Mouse (Mus musculus) heart, adult 2 months (tissue): ENCODE data around the gene Cacybp. TPM values are rescaled to one million over a fixed set of nuclear protein-coding genes. Genes with fewer than 3 reads are reported as not detected.
A peak's percentile ranks its signal among the peaks of the same experiment; 100 is the strongest.

Experiments used
- DNase-seq, 2 experiments: peaks; one replicate each; pipeline ENCODE4 v3.0.0; 2021
- H3K27ac ChIP-seq: fragments of 200-600 bp; 2 replicates; pipeline ENCODE4 v1.8.1; 2022
- H3K27me3 ChIP-seq: fragments of 200-500 bp; 2 replicates; pipeline ENCODE4 v1.6.1; 2012; ENCODE audit warnings: mild to moderate bottlenecking, low read length, inconsistent platforms, mixed read lengths; ENCODE audit not compliant: control insufficient read depth, insufficient read depth
- H3K36me3 ChIP-seq: fragments of 200-500 bp; 2 replicates; pipeline ENCODE4 v1.6.1; 2012; ENCODE audit warnings: low read length, inconsistent platforms; ENCODE audit not compliant: control insufficient read depth, insufficient read depth
- H3K4me1 ChIP-seq: fragments of 200-500 bp; 2 replicates; pipeline ENCODE4 v1.6.1; 2011; ENCODE audit warnings: low read length; ENCODE audit not compliant: control insufficient read depth, insufficient read depth
- H3K4me3 ChIP-seq: fragments of 200-600 bp; 2 replicates; pipeline ENCODE4 v1.8.1; 2022
- H3K79me2 ChIP-seq: fragments of 200-500 bp; replicated peaks from 2 replicates; pipeline ENCODE4 v1.6.1; 2012; ENCODE audit warnings: mild to moderate bottlenecking, inconsistent platforms, low read length, moderate library complexity, mixed read lengths; ENCODE audit not compliant: control insufficient read depth, insufficient read depth
- H3K9ac ChIP-seq: fragments of 200-500 bp; 2 replicates; pipeline ENCODE4 v1.6.1; 2012; ENCODE audit warnings: low read depth, mild to moderate bottlenecking, control low read depth, inconsistent platforms, low read length, mixed read lengths
- CTCF ChIP-seq: fragments of 200-600 bp; IDR thresholded peaks from 2 replicates; pipeline ENCODE4 v1.8.1; 2022; ENCODE audit warnings: antibody characterized with exemption, mild to moderate bottlenecking, moderate library complexity
- EP300 ChIP-seq: fragments of 200-500 bp; IDR thresholded peaks from 2 replicates; pipeline ENCODE4 v1.6.1; 2011; ENCODE audit warnings: low read depth, low read length, control low read depth; ENCODE audit not compliant: insufficient read depth
- POLR2A ChIP-seq: fragments of 200-500 bp; IDR thresholded peaks from 2 replicates; pipeline ENCODE4 v1.6.1; 2011; ENCODE audit warnings: mild to moderate bottlenecking, low read depth, low read length, control low read depth; ENCODE audit not compliant: insufficient read depth
- WGBS: fragments of 180-500 bp; shearing (Covaris S2); methylation state at CpG from one replicate; pipeline ENCODE4 v1.1.7; 2018; 5-methylcytosine and 5-hydroxymethylcytosine counted together
- intact Hi-C: fragments of 180-260 bp; cut with DNase I; formaldehyde crosslinking; loops from one replicate; pipeline ENCODE4 v1.15.1; 2025
- polyA plus RNA-seq: library from polyadenylated mRNA; depleted of rRNA; stranded (reverse); fragments of >200 nt; gene quantifications from 2 replicates; pipeline ENCODE4 v1.2.3, GENCODE M21; 2012
- total RNA-seq, 2 experiments: library from RNA; stranded (reverse); gene quantifications; 2 replicates each; pipeline ENCODE4 v1.2.3; 2021

The Cacybp gene
- total and polyA plus RNA-seq, 3 experiments: 6.5 to 74.2 (median 70.5) TPM

GRCm38 (mm10) chr1:160232113-160232512 is 19.4 kb upstream of the Cacybp start:
- no peak overlapping the region for H3K4me3 ChIP-seq
- no peak for DNase-seq

DNA sequence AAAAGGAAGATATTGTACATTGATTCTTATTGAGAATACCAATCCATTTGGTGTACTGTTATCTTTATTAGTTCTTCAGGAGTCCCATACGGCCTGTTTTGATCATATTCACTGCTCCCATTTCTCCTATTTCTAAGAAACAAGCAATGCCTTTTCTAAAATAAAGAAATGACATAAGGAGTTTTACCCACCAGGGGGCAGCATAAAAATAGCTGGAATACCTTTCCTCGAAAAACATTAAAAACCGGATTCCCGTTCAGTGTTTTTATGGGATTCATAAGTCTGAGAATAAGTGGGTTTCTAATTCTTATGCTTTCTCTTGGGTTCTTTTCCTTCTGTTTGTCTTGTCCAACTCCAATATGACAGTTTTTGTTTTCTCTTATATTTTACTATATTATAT is 18.3 kb upstream of the Cacybp start:
- no peak overlapping the region for H3K27ac ChIP-seq
- WGBS: 31% methylated on average over 4 of the region's 4 CpGs
- no peaks in the 10 kb centered on the region for H3K4me1 ChIP-seq
- no peak for DNase-seq
- no peak for TF ChIP-seq EP300
- TF ChIP-seq CTCF: peak; percentile 81
- intact Hi-C loops: loop anchor here (1.0 to 5.0 kb wide), 2 partner anchors 146 to 486 kb away; no protein-coding TSS in a partner anchor
- no peaks in the 10 kb centered on the region for H3K79me2 ChIP-seq
- H3K27me3 ChIP-seq: no peaks in the 10 kb centered on the region
- no peak overlapping the region for H3K4me3 ChIP-seq
- no peaks in the 10 kb centered on the region for H3K36me3 ChIP-seq
- no peak overlapping the region for H3K9ac ChIP-seq

More at GRCm38 (mm10) chr1:160232113-160232512, 19.4 kb upstream of the Cacybp start:
- H3K27me3 ChIP-seq: no peaks in the 10 kb centered on the region
- no peak overlapping the region for H3K9ac ChIP-seq
- TF ChIP-seq EP300 (no peak), POLR2A (no peak), CTCF (no peak)
- H3K4me1 ChIP-seq: no peaks in the 10 kb centered on the region
- H3K79me2 ChIP-seq: no peaks in the 10 kb centered on the region
- WGBS: 94% methylated on average over 3 of the region's 3 CpGs
- intact Hi-C loops: loop anchor here (5.0 kb wide), 1 partner anchor 485 kb away; no protein-coding TSS in a partner anchor
- H3K27ac ChIP-seq: no peak overlapping the region
- no peaks in the 10 kb centered on the region for H3K36me3 ChIP-seq

- Histone ChIP-seq H3K9ac (no peak overlapping the region), H3K36me3 (no peaks in the 10 kb centered on the region), H3K4me3 (no peak overlapping the region), H3K79me2 (no peaks in the 10 kb centered on the region), H3K4me1 (no peaks in the 10 kb centered on the region), H3K27ac (no peak overlapping the region), H3K27me3 (no peaks in the 10 kb centered on the region)
- intact Hi-C loops: no loop called here
- TF ChIP-seq CTCF (no peak), EP300 (no peak), POLR2A (no peak)
- no peak for DNase-seq
Measured at GRCm38 (mm10) chr1:160227850-160228249, 15.2 kb upstream of the Cacybp start.

DNA sequence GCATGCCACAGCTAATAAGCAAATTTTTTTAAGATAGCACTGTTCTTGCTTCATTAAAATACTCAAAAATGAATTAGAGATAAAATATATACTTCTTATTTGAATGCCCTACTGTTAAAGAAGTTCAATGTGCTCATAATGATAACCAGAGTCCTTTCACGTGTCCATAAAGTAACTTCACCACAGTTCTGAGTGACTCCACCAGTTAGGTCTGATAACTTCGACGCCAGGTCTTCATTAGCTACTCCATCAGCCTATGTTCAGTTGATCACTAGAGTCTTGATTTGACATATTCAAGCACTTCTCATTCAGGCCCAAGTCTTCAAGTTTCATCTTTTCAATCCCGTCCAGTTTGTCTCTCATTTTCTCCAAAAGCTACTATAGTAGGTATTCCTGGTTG is 14.5 kb upstream of the Cacybp start:
- intact Hi-C loops: no loop called here
- WGBS: 91% methylated on average over 4 of the region's 4 CpGs
- no peak for TF ChIP-seq EP300
- no peak for TF ChIP-seq CTCF
- no peak for TF ChIP-seq POLR2A

DNA sequence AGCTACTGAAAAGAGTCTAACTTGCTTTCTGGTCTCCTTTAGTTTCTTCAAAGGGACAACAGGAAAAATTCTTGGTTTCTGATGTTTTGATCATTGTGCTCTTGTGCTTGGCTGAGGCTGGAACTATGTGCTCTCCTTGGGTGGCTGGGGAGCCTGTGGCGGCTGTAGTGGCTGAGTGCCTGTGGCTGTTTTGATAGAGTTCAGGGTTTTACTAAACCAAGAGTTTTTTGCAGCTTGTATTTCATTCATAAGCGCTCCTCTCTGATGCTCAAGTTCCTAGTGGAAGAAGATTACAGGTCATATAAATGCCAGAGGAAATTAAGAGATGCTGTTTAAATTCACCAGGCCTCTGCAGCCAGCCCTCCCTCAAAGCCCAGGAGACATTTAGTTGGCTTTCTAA is 11.4 kb upstream of the Cacybp start:
- Histone ChIP-seq H3K9ac (no peak overlapping the region), H3K4me3 (no peak overlapping the region), H3K27ac (no peak overlapping the region), H3K36me3 (no peaks in the 10 kb centered on the region), H3K79me2 (no peaks in the 10 kb centered on the region), H3K4me1 (no peaks in the 10 kb centered on the region), H3K27me3 (no peaks in the 10 kb centered on the region)
- no peak for DNase-seq
- 87% methylated on average over 2 of the region's 2 CpGs for WGBS
- intact Hi-C loops: no loop called here
- no peak for TF ChIP-seq CTCF
- TF ChIP-seq EP300: no peak
- TF ChIP-seq POLR2A: no peak

More for the DNA sequence above, 14.5 kb upstream of the Cacybp start:
- Histone ChIP-seq H3K36me3 (no peaks in the 10 kb centered on the region), H3K27ac (no peak overlapping the region), H3K9ac (no peak overlapping the region), H3K27me3 (no peaks in the 10 kb centered on the region), H3K79me2 (no peaks in the 10 kb centered on the region), H3K4me1 (no peaks in the 10 kb centered on the region), H3K4me3 (no peak overlapping the region)
- no peak for DNase-seq

DNA sequence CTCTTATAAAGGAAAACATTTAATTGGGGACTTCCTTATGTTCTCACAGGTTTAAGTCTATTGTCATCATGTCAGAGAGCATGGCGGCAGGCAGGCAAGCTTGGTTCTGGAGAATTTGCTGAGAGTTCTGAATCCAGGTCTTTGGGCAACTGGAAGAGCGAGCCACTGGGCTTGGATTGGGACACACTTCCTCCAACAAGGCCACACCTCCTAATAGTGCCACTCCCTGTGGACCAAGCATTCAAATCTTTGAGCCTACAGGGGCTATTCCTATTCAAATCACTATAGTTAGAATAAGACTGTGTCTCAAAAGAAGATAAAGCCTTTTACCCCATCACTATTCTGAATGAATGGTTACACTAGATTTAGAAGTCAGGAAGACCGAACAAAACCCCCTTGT is 5.2 kb upstream of the Cacybp start:
- H3K4me3 ChIP-seq: no peak overlapping the region
- no peaks in the 10 kb centered on the region for H3K36me3 ChIP-seq
- H3K79me2 ChIP-seq: no peaks in the 10 kb centered on the region
- WGBS: 91% methylated on average over 3 of the region's 3 CpGs
- no peaks in the 10 kb centered on the region for H3K27me3 ChIP-seq
- DNase-seq: no peak
- intact Hi-C loops: loop anchor here (10.0 kb wide), 2 partner anchors 817 to 917 kb away; partner anchors contain the start of genes Klhl20 and Zbtb37
- H3K4me1 ChIP-seq: peaks cover 1% of the 10 kb centered on the region
- no peak overlapping the region for H3K27ac ChIP-seq
- no peak overlapping the region for H3K9ac ChIP-seq
- TF ChIP-seq EP300: no peak
- TF ChIP-seq CTCF: no peak
- TF ChIP-seq POLR2A: no peak
